Mouse (Mus musculus) heart, embryonic 13.5 days (tissue): ENCODE data around the gene Akap13. TPM values are rescaled to one million over a fixed set of nuclear protein-coding genes. Genes with fewer than 3 reads are reported as not detected.
"Not testable (repeated sequence)": the region's sequence is repeated elsewhere in the genome, so short reads cannot be mapped to it uniquely, and the experiment has no call there.

Experiments
- ATAC-seq: fragments of 200-750 bp; cut with Nextera tagmentation; 2 replicates; pipeline ENCODE4 v1.8.0; 2017; ENCODE audit warnings: moderate TSS enrichment; ENCODE audit not compliant: insufficient number of reproducible peaks, low FRiP score, low TSS enrichment; ENCODE audit errors: extremely low read depth
- H3K27ac ChIP-seq: fragments of 300-500 bp; sonication (generic); replicated peaks from 2 replicates; pipeline ENCODE4 v1.5.1; 2015; ENCODE audit warnings: moderate library complexity, mild to moderate bottlenecking, inconsistent platforms
- H3K27me3 ChIP-seq: fragments of 300-500 bp; sonication (generic); replicated peaks from 2 replicates; pipeline ENCODE4 v1.6.1; 2015; ENCODE audit warnings: mild to moderate bottlenecking, inconsistent platforms
- H3K36me3 ChIP-seq: fragments of 300-500 bp; sonication (generic); 2 replicates; pipeline ENCODE4 v1.6.1; 2015; ENCODE audit warnings: mild to moderate bottlenecking, inconsistent platforms
- H3K4me1 ChIP-seq: fragments of 300-500 bp; sonication (generic); 2 replicates; pipeline ENCODE4 v1.6.1; 2015; ENCODE audit warnings: inconsistent platforms
- H3K4me2 ChIP-seq: fragments of 300-500 bp; sonication (generic); 2 replicates; pipeline ENCODE4 v1.6.1; 2015; ENCODE audit warnings: inconsistent platforms, mild to moderate bottlenecking, moderate library complexity
- H3K4me3 ChIP-seq: fragments of 300-500 bp; sonication (generic); 2 replicates; pipeline ENCODE4 v1.5.1; 2015; ENCODE audit warnings: moderate library complexity, mild to moderate bottlenecking, inconsistent platforms
- H3K9ac ChIP-seq: fragments of 300-500 bp; sonication (generic); 2 replicates; pipeline ENCODE4 v1.6.1; 2015; ENCODE audit warnings: inconsistent platforms, mild to moderate bottlenecking, moderate library complexity
- H3K9me3 ChIP-seq: fragments of 300-500 bp; sonication (generic); 2 replicates; pipeline ENCODE4 v1.6.1; 2016; ENCODE audit warnings: inconsistent platforms
- WGBS: fragments of 180-500 bp; shearing (Covaris S2); methylation state at CpG from one replicate; pipeline ENCODE4 v1.1.7; 2015; ENCODE audit warnings: mixed read lengths; 5-methylcytosine and 5-hydroxymethylcytosine counted together
- polyA plus RNA-seq: library from polyadenylated mRNA; unstranded; fragments of >200 nt; fragmentation: Nextera tagmentation; extraction: Ambion mirVana; gene quantifications from 2 replicates; pipeline ENCODE4 v1.2.1, GENCODE M21; 2015

Gene Akap13
- polyA plus RNA-seq, 1 experiment from 2014 or later = 41.8 TPM

GRCm38 (mm10) chr7:75608716-75609115, 153.4 kb downstream of the Akap13 start:
- no peak overlapping the region for H3K4me2 ChIP-seq
- no peaks in the 10 kb centered on the region for H3K9me3 ChIP-seq
- no peaks in the 10 kb centered on the region for H3K27me3 ChIP-seq
- peak overlapping the region; percentile 61 for H3K9ac ChIP-seq
- peaks cover 63% of the 10 kb centered on the region for H3K4me1 ChIP-seq
- H3K4me3 ChIP-seq = no peak overlapping the region
- H3K36me3 ChIP-seq = peaks cover 40% of the 10 kb centered on the region
- 20% methylated on average over 5 of the region's 5 CpGs for WGBS
- peak; percentile 21; the same call in 1 of the 2 replicates for ATAC-seq
- H3K27ac ChIP-seq = peak overlapping the region; percentile 92

DNA sequence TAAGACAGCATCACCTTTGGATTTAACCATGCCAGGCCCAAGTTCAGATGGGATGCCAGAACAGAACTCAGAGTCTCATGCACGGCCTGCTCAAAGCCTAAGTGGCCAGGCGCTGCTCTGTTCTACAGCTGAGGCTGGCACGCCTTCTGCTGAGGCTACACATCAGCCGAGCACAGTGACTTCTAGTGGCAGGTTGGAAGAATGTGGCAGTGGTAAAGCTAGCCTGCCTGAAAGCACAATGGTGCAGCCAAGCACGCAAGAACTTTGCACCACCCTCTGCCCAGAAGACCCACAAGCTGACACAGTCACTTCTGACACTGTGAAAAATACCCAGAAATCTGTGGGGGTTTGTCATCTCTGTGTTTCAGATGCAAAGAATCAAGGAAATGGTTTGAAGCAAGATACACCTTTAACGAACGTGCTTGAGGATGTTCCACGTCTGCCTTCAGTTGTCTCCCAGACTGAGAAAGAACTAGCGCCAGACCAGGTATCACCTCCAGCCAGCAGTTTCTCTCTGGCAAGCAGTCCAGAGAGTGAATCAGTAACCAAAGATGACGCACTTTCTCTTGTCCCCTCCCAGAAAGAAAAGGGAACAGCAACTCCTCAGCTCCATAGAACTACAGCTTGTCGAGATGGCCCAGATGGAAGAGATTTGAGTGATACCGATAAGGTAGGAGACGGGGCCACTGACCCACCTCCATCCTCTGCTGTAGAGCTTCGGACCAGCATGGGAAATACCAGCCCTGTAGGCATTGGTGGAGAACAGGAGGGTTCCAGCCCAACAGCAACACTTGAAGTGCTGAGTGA, 154.3 kb downstream of the Akap13 start:
- Histone ChIP-seq H3K9me3 (no peaks in the 10 kb centered on the region), H3K9ac (peak overlapping the region; percentile 50; the same call in 1 of the 2 replicates), H3K4me1 (peaks cover 72% of the 10 kb centered on the region), H3K36me3 (peaks cover 34% of the 10 kb centered on the region), H3K4me2 (no peak overlapping the region), H3K4me3 (no peak overlapping the region), H3K27me3 (no peaks in the 10 kb centered on the region), H3K27ac (peak overlapping the region; percentile 92)
- ATAC-seq = no peak
- WGBS = 71% methylated on average over 14 of the region's 14 CpGs

DNA sequence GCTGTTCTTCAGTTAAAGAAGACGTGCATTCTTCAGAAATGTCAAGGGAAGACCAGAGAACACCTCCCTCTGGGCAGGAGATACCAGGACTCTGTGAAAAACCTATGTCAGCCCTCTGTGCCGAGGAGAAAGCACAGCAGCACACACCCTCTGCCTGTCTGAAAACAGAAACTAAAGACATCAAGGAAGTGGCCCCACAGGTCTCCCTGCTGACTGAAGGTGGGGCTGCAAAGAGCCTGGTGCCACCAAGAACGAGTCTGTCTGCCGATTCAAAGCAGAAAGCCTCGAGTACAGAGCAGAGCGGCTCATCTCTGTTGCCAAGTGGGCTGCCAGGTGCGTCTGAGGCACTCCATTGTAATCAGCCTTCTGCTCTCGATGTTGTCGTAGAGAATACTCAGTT, 155.1 kb downstream of the Akap13 start:
- WGBS = 55% methylated on average over 9 of the region's 9 CpGs
- peaks cover 77% of the 10 kb centered on the region for H3K4me1 ChIP-seq
- no peaks in the 10 kb centered on the region for H3K27me3 ChIP-seq
- peak overlapping the region; percentile 92 for H3K27ac ChIP-seq
- H3K9me3 ChIP-seq = no peaks in the 10 kb centered on the region
- H3K4me2 ChIP-seq = no peak overlapping the region
- H3K36me3 ChIP-seq = peaks cover 40% of the 10 kb centered on the region
- no peak for ATAC-seq
- H3K4me3 ChIP-seq = no peak overlapping the region
- peak overlapping the region; percentile 50; the same call in 1 of the 2 replicates for H3K9ac ChIP-seq

DNA sequence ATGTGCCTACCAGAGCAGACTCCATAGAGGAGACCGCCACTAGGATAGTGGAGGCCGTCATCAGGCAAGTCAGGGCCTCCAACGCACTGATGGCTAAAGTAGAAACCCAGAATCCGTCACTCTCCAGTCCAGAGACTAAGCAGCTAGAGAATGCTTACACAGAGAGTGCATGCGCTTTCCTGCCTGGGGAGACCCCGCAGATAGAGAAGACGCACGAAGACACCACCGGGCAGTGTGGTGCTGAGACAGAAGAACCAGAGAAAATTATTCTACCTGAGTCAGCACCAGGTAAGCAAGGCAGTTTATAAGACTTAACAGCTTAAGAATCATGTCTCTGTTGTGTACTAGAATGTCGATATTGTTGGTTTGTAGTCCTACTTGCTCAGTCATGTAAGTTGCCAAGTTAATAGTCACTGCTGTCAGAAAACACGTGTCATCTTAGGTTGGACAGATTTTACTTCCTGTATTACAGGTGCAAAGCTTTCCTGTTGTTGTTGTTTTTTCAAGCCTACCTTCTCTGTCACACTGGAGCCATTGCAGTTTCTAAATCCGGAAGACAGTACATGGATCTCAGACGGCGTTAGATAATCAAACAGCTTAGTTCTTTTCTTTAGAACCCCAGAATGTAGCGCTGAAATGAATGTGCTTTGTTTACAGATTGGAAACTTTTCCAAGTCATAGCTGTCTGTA, 156.1 kb downstream of the Akap13 start:
- no peak for ATAC-seq
- peaks cover 77% of the 10 kb centered on the region for H3K4me1 ChIP-seq
- H3K27ac ChIP-seq = peak overlapping the region; percentile 92
- no peak overlapping the region for H3K9ac ChIP-seq
- no peaks in the 10 kb centered on the region for H3K27me3 ChIP-seq
- H3K4me2 ChIP-seq = peak overlapping the region; percentile 60
- H3K9me3 ChIP-seq = no peaks in the 10 kb centered on the region
- peak overlapping the region; percentile 49 for H3K4me3 ChIP-seq
- peaks cover 50% of the 10 kb centered on the region for H3K36me3 ChIP-seq
- 62% methylated on average over 15 of the region's 15 CpGs for WGBS

GRCm38 (mm10) chr7:75612000-75612682, 156.8 kb downstream of the Akap13 start:
- peak overlapping the region; percentile 92 for H3K27ac ChIP-seq

DNA sequence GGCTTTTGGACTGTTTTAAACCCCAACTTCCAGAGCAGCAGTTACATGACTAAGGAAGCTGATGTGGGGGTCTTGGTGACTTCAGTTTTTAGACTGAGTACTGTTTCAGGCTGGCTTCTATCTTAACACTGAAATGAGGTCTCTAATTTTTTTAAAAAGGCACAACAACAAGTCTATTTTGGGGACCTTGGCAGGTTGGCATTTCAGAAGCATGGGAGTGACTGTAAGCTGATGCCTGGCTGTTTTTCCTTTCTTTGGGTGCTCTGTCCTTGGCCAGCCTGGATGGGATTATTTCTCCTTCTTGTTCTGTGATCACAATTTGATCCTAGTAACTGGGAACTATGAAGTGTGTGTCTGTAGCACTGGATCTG, 157.3 kb downstream of the Akap13 start:
- Histone ChIP-seq H3K9me3 (no peaks in the 10 kb centered on the region), H3K4me3 (peak overlapping the region; percentile 49), H3K4me1 (peaks cover 73% of the 10 kb centered on the region), H3K9ac (peak overlapping the region; percentile 77), H3K27ac (peak overlapping the region; percentile 92), H3K27me3 (no peaks in the 10 kb centered on the region), H3K4me2 (peak overlapping the region; percentile 60), H3K36me3 (peaks cover 62% of the 10 kb centered on the region)
- ATAC-seq = no peak

More at GRCm38 (mm10) chr7:75612000-75612682, 156.8 kb downstream of the Akap13 start:
- Histone ChIP-seq H3K4me1 (peaks cover 76% of the 10 kb centered on the region), H3K9ac (peak overlapping the region; percentile 77), H3K4me2 (peak overlapping the region; percentile 60), H3K9me3 (no peaks in the 10 kb centered on the region), H3K36me3 (peaks cover 58% of the 10 kb centered on the region), H3K27me3 (no peaks in the 10 kb centered on the region), H3K4me3 (peak overlapping the region; percentile 49)
- ATAC-seq = peak; percentile 72
- WGBS = 19% methylated on average over 13 of the region's 13 CpGs

- Histone ChIP-seq H3K4me3 (peak overlapping the region; percentile 49), H3K27me3 (no peaks in the 10 kb centered on the region), H3K9ac (peak overlapping the region; percentile 77), H3K27ac (peak overlapping the region; percentile 92), H3K4me1 (peaks cover 67% of the 10 kb centered on the region), H3K9me3 (no peaks in the 10 kb centered on the region), H3K36me3 (peaks cover 61% of the 10 kb centered on the region), H3K4me2 (peak overlapping the region; percentile 60)
- no peak for ATAC-seq
- whole genome bisulfite sequencing = 39% methylated on average over 5 of the region's 5 CpGs
Measured at GRCm38 (mm10) chr7:75613240-75613639, 157.9 kb downstream of the Akap13 start.

- H3K9ac ChIP-seq = no peak overlapping the region
- peak overlapping the region; percentile 49 for H3K4me3 ChIP-seq
- peaks cover 53% of the 10 kb centered on the region for H3K4me1 ChIP-seq
- peak overlapping the region; percentile 39; the same call in 1 of the 2 replicates for H3K27ac ChIP-seq
- ATAC-seq = no peak
- H3K36me3 ChIP-seq = peaks cover 52% of the 10 kb centered on the region
- no peaks in the 10 kb centered on the region for H3K9me3 ChIP-seq
- 80% methylated on average over 8 of the region's 8 CpGs for WGBS
- H3K4me2 ChIP-seq = peak overlapping the region; percentile 61
- no peaks in the 10 kb centered on the region for H3K27me3 ChIP-seq
Measured at GRCm38 (mm10) chr7:75614826-75615225, 159.5 kb downstream of the Akap13 start.

DNA sequence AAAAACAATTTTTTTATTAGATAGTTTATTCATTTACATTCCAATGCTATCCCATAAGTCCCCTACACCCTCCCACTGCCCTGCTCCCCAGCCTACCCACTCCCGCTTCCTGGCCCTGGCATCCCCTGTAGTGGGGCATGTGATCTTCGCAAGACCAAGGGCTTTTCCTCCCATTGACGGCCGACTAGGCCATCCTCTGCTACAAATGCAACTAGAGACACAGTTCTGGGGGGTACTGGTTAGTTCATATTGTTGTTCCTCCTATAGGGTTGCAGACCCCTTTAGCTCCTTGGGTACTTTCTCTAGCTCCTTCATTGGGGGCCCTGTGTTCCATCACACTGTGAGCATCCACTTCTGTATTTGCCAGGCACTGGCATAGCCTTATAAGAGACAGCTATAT, 161.9 kb downstream of the Akap13 start:
- H3K27me3 ChIP-seq, H3K9me3 ChIP-seq, H3K4me3 ChIP-seq, H3K9ac ChIP-seq, H3K4me2 ChIP-seq, ATAC-seq, H3K27ac ChIP-seq: not testable (repeated sequence)
- WGBS = 92% methylated on average over 4 of the region's 4 CpGs
- Histone ChIP-seq H3K4me1 (peaks cover 43% of the 10 kb centered on the region), H3K36me3 (peaks cover 49% of the 10 kb centered on the region)

DNA sequence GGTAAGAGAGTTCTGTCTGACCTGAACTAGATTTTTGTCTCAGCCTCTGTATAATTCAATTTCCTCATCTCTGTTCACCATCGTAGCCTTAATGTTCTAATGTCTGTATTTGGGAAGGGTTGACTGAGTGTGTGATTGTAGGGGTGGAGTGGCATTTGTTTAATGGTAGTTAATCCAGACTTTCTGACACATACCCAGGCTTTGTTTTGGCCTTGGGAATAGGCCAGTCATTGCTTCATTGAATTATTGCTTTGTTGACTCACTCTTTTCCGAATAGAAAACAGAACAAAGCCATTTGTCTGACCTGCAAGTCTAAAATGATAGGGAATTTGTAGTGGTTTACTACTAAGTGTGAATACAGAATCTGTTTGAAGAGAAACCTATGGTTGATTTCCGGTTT, 163.4 kb downstream of the Akap13 start:
- WGBS = 86% methylated on average over 3 of the region's 3 CpGs
- Histone ChIP-seq H3K9me3 (no peaks in the 10 kb centered on the region), H3K4me1 (peaks cover 30% of the 10 kb centered on the region), H3K9ac (no peak overlapping the region), H3K4me3 (no peak overlapping the region), H3K27ac (no peak overlapping the region), H3K4me2 (no peak overlapping the region), H3K36me3 (peaks cover 57% of the 10 kb centered on the region), H3K27me3 (no peaks in the 10 kb centered on the region)
- no peak for ATAC-seq

GRCm38 (mm10) chr7:75619875-75620274, 164.5 kb downstream of the Akap13 start:
- Histone ChIP-seq H3K9me3 (no peaks in the 10 kb centered on the region), H3K4me2 (no peak overlapping the region), H3K9ac (no peak overlapping the region), H3K27me3 (no peaks in the 10 kb centered on the region), H3K36me3 (peaks cover 56% of the 10 kb centered on the region), H3K4me1 (peaks cover 19% of the 10 kb centered on the region), H3K27ac (no peak overlapping the region), H3K4me3 (no peak overlapping the region)
- 81% methylated on average over 6 of the region's 6 CpGs for WGBS
- no peak for ATAC-seq
